Mouse (Mus musculus) liver, adult 2 months (tissue): ENCODE data around the gene Txndc16.

Experiments used
- CTCF ChIP-seq: fragments of 200-500 bp; IDR thresholded peaks from 2 replicates; pipeline ENCODE4 v1.5.1; 2011; ENCODE audit warnings: low read depth, low read length, control low read depth
- POLR2A ChIP-seq: fragments of 200-500 bp; IDR thresholded peaks from 2 replicates; pipeline ENCODE4 v1.6.1; 2011; ENCODE audit warnings: low read length, control low read depth; ENCODE audit not compliant: insufficient read depth; ENCODE audit errors: extremely low read depth

- TF ChIP-seq CTCF (no peak), POLR2A (peak; percentile 80)
These were observed 643 bp downstream of the Txndc16 start, which contains the start of gene Gpr137c for GRCm38 (mm10) chr14:45219281-45220089.
